Mouse (Mus musculus): ENCODE data around the gene Fth1. TPM values are rescaled to one million over a fixed set of nuclear protein-coding genes. Genes with fewer than 3 reads are reported as not detected.
A peak's percentile ranks its signal among the peaks of the same experiment; 100 is the strongest.

Fth1 gene
- polyA plus RNA-seq, 1 experiment from 2014 or later, result 1,442 TPM

- no peak for ATAC-seq
Observed at GRCm38 (mm10) chr19:9941809-9942208, 38.6 kb upstream of the Fth1 start.

GRCm38 (mm10) chr19:9942539-9943533 is 37.6 kb upstream of the Fth1 start:
- Histone ChIP-seq H3K27me3 (replicated peaks; ENCODE audit: control insufficient read depth, insufficient read depth, low read length) (no peaks in the 10 kb centered on the region), H3K27ac (ENCODE audit: low read depth, low read length) (no peak overlapping the region), H3K9me3 (replicated peaks; ENCODE audit: control insufficient read depth, low read length) (no peaks in the 10 kb centered on the region), H3K9ac (ENCODE audit: low read length) (no peak overlapping the region), H3K36me3 (ENCODE audit: control insufficient read depth, insufficient read depth, low read length) (no peaks in the 10 kb centered on the region), H3K4me2 (ENCODE audit: low read length) (no peak overlapping the region), H3K4me3 (ENCODE audit: low read depth, low read length) (no peak overlapping the region), H3K4me1 (ENCODE audit: control insufficient read depth, insufficient read depth, low read length) (no peaks in the 10 kb centered on the region)
- ATAC-seq (no peak), DNase-seq (ENCODE audit: low spot score) (no peak)
- 71% methylated on average over 10 of the region's 10 CpGs for WGBS

More at GRCm38 (mm10) chr19:9941809-9942208, 38.6 kb upstream of the Fth1 start:
- Histone ChIP-seq H3K27ac (ENCODE audit: low read depth, low read length) (no peak overlapping the region), H3K4me1 (ENCODE audit: control insufficient read depth, insufficient read depth, low read length) (no peaks in the 10 kb centered on the region), H3K36me3 (ENCODE audit: control insufficient read depth, insufficient read depth, low read length) (no peaks in the 10 kb centered on the region), H3K4me2 (ENCODE audit: low read length) (no peak overlapping the region), H3K9ac (ENCODE audit: low read length) (no peak overlapping the region), H3K4me3 (ENCODE audit: low read depth, low read length) (no peak overlapping the region), H3K9me3 (replicated peaks; ENCODE audit: control insufficient read depth, low read length) (no peaks in the 10 kb centered on the region), H3K27me3 (replicated peaks; ENCODE audit: control insufficient read depth, insufficient read depth, low read length) (no peaks in the 10 kb centered on the region)
- DNase-seq (ENCODE audit: low spot score), result no peak
- WGBS, result 64% methylated on average over 1 of the region's 1 CpGs

GRCm38 (mm10) chr19:9945800-9946564 is 34.4 kb upstream of the Fth1 start:
- 91% methylated on average over 8 of the region's 8 CpGs for WGBS
- no peak overlapping the region for H3K27ac ChIP-seq (ENCODE audit: low read depth, low read length)
- no peaks in the 10 kb centered on the region for H3K4me1 ChIP-seq (ENCODE audit: control insufficient read depth, insufficient read depth, low read length)
- no peak overlapping the region for H3K4me3 ChIP-seq (ENCODE audit: low read depth, low read length)
- no peak for DNase-seq (ENCODE audit: low spot score)
- H3K4me2 ChIP-seq (ENCODE audit: low read length), result no peak overlapping the region
- no peaks in the 10 kb centered on the region for H3K9me3 ChIP-seq (replicated peaks; ENCODE audit: control insufficient read depth, low read length)
- no peaks in the 10 kb centered on the region for H3K36me3 ChIP-seq (ENCODE audit: control insufficient read depth, insufficient read depth, low read length)
- ATAC-seq, result no peak
- no peaks in the 10 kb centered on the region for H3K27me3 ChIP-seq (replicated peaks; ENCODE audit: control insufficient read depth, insufficient read depth, low read length)
- no peak overlapping the region for H3K9ac ChIP-seq (ENCODE audit: low read length)

- no peak overlapping the region for H3K9ac ChIP-seq (ENCODE audit: low read length)
- H3K4me1 ChIP-seq (ENCODE audit: control insufficient read depth, insufficient read depth, low read length), result no peaks in the 10 kb centered on the region
- H3K27ac ChIP-seq (ENCODE audit: low read depth, low read length), result no peak overlapping the region
- H3K36me3 ChIP-seq (ENCODE audit: control insufficient read depth, insufficient read depth, low read length), result no peaks in the 10 kb centered on the region
- WGBS, result 87% methylated on average over 3 of the region's 3 CpGs
- no peaks in the 10 kb centered on the region for H3K9me3 ChIP-seq (replicated peaks; ENCODE audit: control insufficient read depth, low read length)
- ATAC-seq (no peak), DNase-seq (ENCODE audit: low spot score) (no peak)
- H3K4me3 ChIP-seq (ENCODE audit: low read depth, low read length), result no peak overlapping the region
- no peaks in the 10 kb centered on the region for H3K27me3 ChIP-seq (replicated peaks; ENCODE audit: control insufficient read depth, insufficient read depth, low read length)
- H3K4me2 ChIP-seq (ENCODE audit: low read length), result no peak overlapping the region
Observed at GRCm38 (mm10) chr19:9946986-9947385, 33.4 kb upstream of the Fth1 start.

GRCm38 (mm10) chr19:9952390-9952789 is 28.0 kb upstream of the Fth1 start:
- no peaks in the 10 kb centered on the region for H3K27me3 ChIP-seq (replicated peaks; ENCODE audit: control insufficient read depth, insufficient read depth, low read length)
- no peak for ATAC-seq
- no peak overlapping the region for H3K9ac ChIP-seq (ENCODE audit: low read length)
- no peaks in the 10 kb centered on the region for H3K9me3 ChIP-seq (replicated peaks; ENCODE audit: control insufficient read depth, low read length)
- WGBS, result 76% methylated on average over 3 of the region's 3 CpGs
- no peak overlapping the region for H3K4me3 ChIP-seq (ENCODE audit: low read depth, low read length)
- H3K4me1 ChIP-seq (ENCODE audit: control insufficient read depth, insufficient read depth, low read length), result peaks cover 4% of the 10 kb centered on the region; the same call in 1 of the 2 replicates
- H3K36me3 ChIP-seq (ENCODE audit: control insufficient read depth, insufficient read depth, low read length), result no peaks in the 10 kb centered on the region
- DNase-seq (ENCODE audit: low spot score), result no peak
- H3K27ac ChIP-seq (ENCODE audit: low read depth, low read length), result no peak overlapping the region
- no peak overlapping the region for H3K4me2 ChIP-seq (ENCODE audit: low read length)

GRCm38 (mm10) chr19:9952912-9953311 is 27.5 kb upstream of the Fth1 start:
- DNase-seq (ENCODE audit: low spot score), result no peak
- H3K9me3 ChIP-seq (replicated peaks; ENCODE audit: control insufficient read depth, low read length), result no peaks in the 10 kb centered on the region
- no peaks in the 10 kb centered on the region for H3K36me3 ChIP-seq (ENCODE audit: control insufficient read depth, insufficient read depth, low read length)
- no peak overlapping the region for H3K27ac ChIP-seq (ENCODE audit: low read depth, low read length)
- H3K4me3 ChIP-seq (ENCODE audit: low read depth, low read length), result no peak overlapping the region
- no peak overlapping the region for H3K4me2 ChIP-seq (ENCODE audit: low read length)
- peaks cover 4% of the 10 kb centered on the region; the same call in 1 of the 2 replicates for H3K4me1 ChIP-seq (ENCODE audit: control insufficient read depth, insufficient read depth, low read length)
- ATAC-seq, result no peak
- H3K9ac ChIP-seq (ENCODE audit: low read length), result no peak overlapping the region
- no peaks in the 10 kb centered on the region for H3K27me3 ChIP-seq (replicated peaks; ENCODE audit: control insufficient read depth, insufficient read depth, low read length)
- WGBS, result 89% methylated on average over 3 of the region's 3 CpGs

- H3K9ac ChIP-seq (ENCODE audit: low read length), result peak overlapping the region; percentile 32; the same call in 1 of the 2 replicates
- 0 out of 2 replicates have a peak overlapping the region, but pooled peaks have one; percentile 23 for H3K27ac ChIP-seq (ENCODE audit: low read depth, low read length)
- DNase-seq (ENCODE audit: low spot score), result peak; percentile 62
- no peaks in the 10 kb centered on the region for H3K9me3 ChIP-seq (replicated peaks; ENCODE audit: control insufficient read depth, low read length)
- 43% methylated on average over 7 of the region's 7 CpGs for WGBS
- H3K27me3 ChIP-seq (replicated peaks; ENCODE audit: control insufficient read depth, insufficient read depth, low read length), result no peaks in the 10 kb centered on the region
- H3K4me3 ChIP-seq (ENCODE audit: low read depth, low read length), result no peak overlapping the region
- H3K4me1 ChIP-seq (ENCODE audit: control insufficient read depth, insufficient read depth, low read length), result peaks cover 4% of the 10 kb centered on the region; the same call in 1 of the 2 replicates
- H3K36me3 ChIP-seq (ENCODE audit: control insufficient read depth, insufficient read depth, low read length), result no peaks in the 10 kb centered on the region
- no peak overlapping the region for H3K4me2 ChIP-seq (ENCODE audit: low read length)
- ATAC-seq, result peak; percentile 72
Observed at GRCm38 (mm10) chr19:9954055-9954810, 26.2 kb upstream of the Fth1 start.

GRCm38 (mm10) chr19:9954811-9955202 is 25.6 kb upstream of the Fth1 start:
- no peak for ATAC-seq
- Histone ChIP-seq H3K27ac (ENCODE audit: low read depth, low read length) (0 out of 2 replicates have a peak overlapping the region, but pooled peaks have one; percentile 23), H3K36me3 (ENCODE audit: control insufficient read depth, insufficient read depth, low read length) (no peaks in the 10 kb centered on the region), H3K9me3 (replicated peaks; ENCODE audit: control insufficient read depth, low read length) (no peaks in the 10 kb centered on the region), H3K27me3 (replicated peaks; ENCODE audit: control insufficient read depth, insufficient read depth, low read length) (no peaks in the 10 kb centered on the region), H3K4me3 (ENCODE audit: low read depth, low read length) (no peak overlapping the region), H3K9ac (ENCODE audit: low read length) (peak overlapping the region; percentile 32; the same call in 1 of the 2 replicates), H3K4me1 (ENCODE audit: control insufficient read depth, insufficient read depth, low read length) (peaks cover 4% of the 10 kb centered on the region; the same call in 1 of the 2 replicates), H3K4me2 (ENCODE audit: low read length) (no peak overlapping the region)
- no peak for DNase-seq (ENCODE audit: low spot score)
- WGBS, result 41% methylated on average over 5 of the region's 5 CpGs

All from forebrain, embryonic 14.5 days (tissue).